Mouse (Mus musculus) kidney, postnatal 4 days (tissue): ENCODE measurements at regions not wholly inside any gene's neighbourhood (a gene's known extent, or its start where the extent isn't known, plus 50 kb on each side); places are given as distances from the start of the nearest gene placed in this dataset.

Experiments used
- DNase-seq, 2 experiments: peaks; one replicate each; pipeline ENCODE4 v3.0.0; 2021; ENCODE audit warnings: mixed read lengths in 2 of 2

DNA sequence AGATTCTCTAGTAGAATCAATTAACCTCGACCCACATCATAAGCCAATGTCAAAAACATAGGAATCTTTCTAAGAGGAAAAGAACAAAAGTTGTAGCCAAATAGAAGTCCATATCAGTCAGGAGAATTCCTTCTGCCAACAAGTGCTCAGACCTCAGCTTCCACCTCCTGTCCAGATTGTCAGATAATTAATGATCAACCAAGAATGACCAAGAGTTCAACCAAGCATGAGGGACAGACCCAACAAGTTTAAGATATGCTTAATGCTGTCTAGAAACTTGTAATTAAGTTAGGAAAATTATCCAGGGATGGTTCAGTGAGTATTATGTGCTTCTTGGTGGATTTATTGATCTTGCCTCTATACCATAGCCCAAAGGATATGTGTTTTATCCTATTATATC, 238.6 kb downstream of the Nedd1 start:
- DNase-seq = no peak

DNA sequence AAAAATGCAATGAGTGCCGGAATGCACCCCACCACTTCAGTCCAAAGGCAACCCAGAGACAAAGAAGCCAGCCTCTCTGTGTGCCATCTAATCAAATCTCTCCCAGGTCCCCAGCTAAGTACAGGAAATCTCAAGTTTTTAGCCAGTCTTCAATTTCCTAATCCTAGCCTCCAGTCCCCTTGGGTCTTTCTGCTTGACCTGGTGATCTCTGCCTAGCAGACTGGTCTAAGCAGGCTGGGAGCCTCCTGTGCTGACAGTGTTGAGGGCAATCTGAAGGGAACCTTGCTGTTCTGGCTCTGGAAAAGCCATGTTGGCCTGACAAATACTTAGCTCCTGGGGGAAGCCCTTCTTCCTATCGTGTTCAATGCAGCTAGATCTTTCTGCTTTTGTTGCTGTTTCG, 248.9 kb downstream of the Nedd1 start:
- no peak for DNase-seq

GRCm38 (mm10) chr10:92471111-92471510, 251.1 kb downstream of the Nedd1 start:
- DNase-seq = no peak

- no peak for DNase-seq
Measured at GRCm38 (mm10) chr10:92455195-92455594, 267.0 kb downstream of the Nedd1 start.

GRCm38 (mm10) chr10:92453550-92453949, 268.7 kb downstream of the Nedd1 start:
- peak; percentile 3 to 27 for DNase-seq

GRCm38 (mm10) chr10:92445957-92446356, 276.3 kb downstream of the Nedd1 start:
- no peak for DNase-seq

DNA sequence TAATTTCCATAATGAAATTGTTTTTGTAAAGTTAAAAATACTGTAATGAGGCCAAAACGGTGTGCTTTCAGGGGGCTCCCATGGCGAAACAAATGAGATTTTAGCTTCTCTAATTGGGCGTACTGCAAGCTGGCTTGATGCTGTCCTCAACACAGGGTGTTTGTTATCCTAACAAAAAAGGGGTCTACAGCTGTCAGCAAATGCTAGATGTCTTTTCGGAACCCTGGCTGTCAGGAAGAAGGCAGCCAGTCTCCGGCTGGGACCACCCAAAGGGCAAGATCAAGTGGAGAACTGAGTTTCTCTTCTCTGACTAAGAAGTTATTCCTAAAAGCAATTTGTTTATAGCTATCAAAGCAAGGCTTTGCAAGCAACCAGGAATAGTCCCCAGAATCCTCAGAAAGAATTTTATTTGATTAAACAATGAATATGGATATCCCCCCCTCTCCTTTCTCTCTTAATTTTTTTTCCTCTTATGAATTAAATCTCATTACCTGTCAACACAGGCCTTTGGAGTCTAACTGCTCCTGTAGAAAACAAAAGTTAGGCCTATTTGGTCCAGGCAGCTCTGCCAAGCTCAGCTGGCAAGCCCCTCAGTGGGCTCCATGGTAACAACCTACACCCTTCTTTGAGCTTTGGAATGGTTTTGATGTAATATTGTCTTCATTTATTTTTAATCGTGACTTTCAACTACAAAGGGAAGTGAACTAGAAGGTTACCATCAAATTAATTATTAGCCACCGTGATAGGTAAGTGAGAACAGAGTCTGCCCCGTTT, 283.4 kb downstream of the Nedd1 start:
- no peak for DNase-seq

DNA sequence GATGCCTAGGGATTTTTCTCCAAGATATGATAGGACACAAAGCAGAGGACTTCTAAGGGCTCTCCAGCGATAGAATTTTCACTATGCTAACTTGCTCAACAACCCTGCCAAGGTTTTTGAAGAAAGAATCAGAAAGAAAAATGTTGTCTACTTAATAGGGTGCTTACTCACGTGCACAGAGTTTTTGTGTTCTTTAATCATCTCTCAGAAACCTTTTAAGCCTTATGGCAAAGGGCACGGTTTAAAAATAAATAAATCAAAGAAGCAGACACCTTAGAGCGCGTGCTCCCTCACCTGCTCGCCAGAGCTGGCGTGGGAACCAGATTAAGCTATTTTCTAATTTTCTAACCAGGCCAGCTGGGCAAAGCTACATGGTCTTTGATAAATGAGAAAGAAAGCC, 293.0 kb downstream of the Nedd1 start:
- DNase-seq = no peak

GRCm38 (mm10) chr10:92428026-92428425, 294.2 kb downstream of the Nedd1 start:
- DNase-seq = no peak

GRCm38 (mm10) chr10:92426443-92426842, 295.8 kb downstream of the Nedd1 start:
- DNase-seq = no peak

- DNase-seq = peak in 1 of 2 experiments; percentile 29
Measured at GRCm38 (mm10) chr10:92412737-92413136, 309.5 kb downstream of the Nedd1 start.

DNA sequence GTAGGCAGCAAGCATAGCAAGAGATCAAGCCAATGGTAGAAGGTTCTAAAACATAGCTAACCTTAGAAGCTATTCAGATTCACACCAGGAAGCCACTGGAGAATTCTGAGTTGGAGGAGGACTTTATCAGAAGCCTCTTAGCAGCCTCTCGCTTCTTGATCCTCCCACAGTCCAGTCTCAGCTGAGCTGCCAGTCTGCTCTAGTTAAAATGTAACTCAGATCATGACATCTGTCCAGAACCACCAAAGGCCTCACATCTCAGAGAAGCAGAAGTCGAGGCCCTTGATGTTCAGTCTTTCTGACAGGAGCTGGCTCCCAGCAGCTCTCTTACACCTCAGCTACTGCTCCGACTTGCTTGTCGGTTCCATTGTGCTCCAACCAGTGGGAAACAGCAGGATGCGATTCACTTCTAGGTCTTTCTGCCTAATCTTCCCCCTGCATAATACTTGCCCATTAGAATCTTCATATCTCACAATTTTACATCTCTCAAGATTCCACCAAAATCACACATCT, 311.4 kb downstream of the Nedd1 start:
- no peak for DNase-seq

DNA sequence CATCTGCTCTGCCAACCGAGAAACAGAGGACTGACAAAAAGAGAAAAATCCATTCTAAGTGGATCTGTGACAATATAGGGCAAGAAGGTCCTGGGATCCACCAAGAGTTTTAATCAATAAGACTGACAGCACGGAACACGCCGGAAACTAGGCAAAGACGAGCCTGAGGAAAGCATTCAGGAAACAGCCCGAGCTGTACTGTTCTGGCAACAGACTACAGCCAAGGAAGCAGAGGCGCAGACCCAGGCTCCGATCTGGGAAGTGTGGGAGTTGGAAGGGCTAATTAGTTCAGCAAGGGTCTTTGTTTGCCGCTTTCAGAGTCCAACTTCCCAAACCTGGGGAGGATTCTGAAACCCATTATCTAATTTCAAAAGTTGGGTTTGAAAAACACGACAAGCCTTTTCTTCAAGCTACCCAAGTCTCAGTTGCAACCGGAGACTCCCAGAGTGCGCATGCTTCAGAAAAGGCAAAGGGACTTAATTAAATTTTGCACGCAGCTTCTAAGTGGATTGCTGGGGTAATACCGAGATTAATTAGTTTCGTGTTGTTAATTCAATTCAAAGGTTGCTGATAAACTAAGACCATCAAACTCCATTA, 317.4 kb downstream of the Nedd1 start:
- peak; percentile 18 to 25 for DNase-seq

GRCm38 (mm10) chr10:92400587-92401090, 321.6 kb downstream of the Nedd1 start:
- DNase-seq = no peak

GRCm38 (mm10) chr10:92389176-92389732, 333.0 kb downstream of the Nedd1 start:
- no peak for DNase-seq

- DNase-seq = no peak
Measured at GRCm38 (mm10) chr10:92367126-92367525, 355.1 kb downstream of the Nedd1 start.

- no peak for DNase-seq
Measured at GRCm38 (mm10) chr10:92356738-92357137, 365.5 kb downstream of the Nedd1 start.

GRCm38 (mm10) chr10:92349043-92349442, 373.2 kb downstream of the Nedd1 start:
- DNase-seq = peak in 1 of 2 experiments; percentile 7

- DNase-seq = no peak
Measured at GRCm38 (mm10) chr10:92347960-92348675, 374.1 kb downstream of the Nedd1 start.

DNA sequence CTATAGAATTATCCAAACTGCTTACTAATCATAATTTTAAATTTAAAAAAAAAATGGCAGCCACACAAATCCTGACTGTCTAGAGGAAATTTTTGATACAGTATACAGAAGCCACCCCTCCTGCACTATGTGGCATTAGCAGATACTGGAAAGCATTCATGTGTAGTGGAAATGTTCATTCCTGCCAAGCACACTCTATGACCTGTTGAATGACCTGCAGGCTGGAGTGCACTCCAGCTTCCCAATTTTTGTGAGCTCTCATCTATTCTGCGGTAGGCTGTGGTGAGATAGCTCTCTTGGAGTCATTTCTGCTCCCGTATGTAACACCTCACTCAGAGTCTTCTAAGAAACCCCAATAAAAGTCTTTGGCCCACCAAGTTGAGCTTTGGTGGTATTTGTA, 382.5 kb downstream of the Nedd1 start:
- no peak for DNase-seq

DNA sequence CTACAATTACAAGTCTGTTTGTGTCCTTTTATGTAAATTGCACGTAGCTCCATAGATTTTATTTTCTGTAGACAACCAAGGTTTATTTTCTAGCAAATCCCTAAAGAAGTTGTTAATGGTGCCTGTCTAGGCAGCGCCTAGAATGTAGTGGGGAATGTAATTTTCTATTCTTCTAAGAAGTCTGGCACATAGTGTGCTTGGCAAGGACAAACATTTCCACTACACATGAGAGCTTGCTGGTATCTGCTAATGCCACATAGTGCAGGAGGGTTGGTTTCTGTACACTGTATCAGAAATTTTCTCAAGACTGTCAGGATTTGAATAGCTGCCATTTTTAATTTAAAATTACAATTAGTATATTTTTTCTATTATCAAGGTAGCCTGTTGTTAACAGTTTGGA, 385.3 kb downstream of the Nedd1 start:
- DNase-seq = no peak

GRCm38 (mm10) chr10:92336138-92336537, 386.1 kb downstream of the Nedd1 start:
- no peak for DNase-seq

DNA sequence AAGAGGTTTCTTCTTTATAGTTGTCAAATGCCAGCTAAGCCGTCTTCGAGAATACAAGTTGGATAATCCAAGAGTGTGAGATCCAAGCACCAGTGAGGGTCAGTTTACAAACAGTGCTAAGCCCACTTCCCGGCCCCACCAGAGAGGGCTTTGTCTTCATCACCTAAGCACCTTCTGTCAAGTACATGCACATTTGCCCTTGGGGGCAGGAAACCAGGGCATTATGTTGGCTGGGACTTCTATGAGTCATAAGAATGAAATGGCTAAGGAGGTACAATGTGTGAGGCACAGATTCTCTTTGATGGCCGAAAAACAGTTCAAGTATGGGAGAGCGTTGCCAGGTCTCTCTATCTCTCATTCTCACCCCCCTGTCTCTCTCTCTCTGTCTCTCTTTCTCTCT, 387.1 kb downstream of the Nedd1 start:
- DNase-seq = no peak
